Mouse (Mus musculus) testis, adult 2 months (tissue): ENCODE data around the gene Rph3al.

Experiments used
- CTCF ChIP-seq: fragments of 200-500 bp; IDR thresholded peaks from 2 replicates; pipeline ENCODE4 v1.5.1; 2012; ENCODE audit warnings: low read depth, mild to moderate bottlenecking, inconsistent platforms, low read length, moderate library complexity; ENCODE audit not compliant: control insufficient read depth, insufficient read depth, insufficient replicate concordance
- POLR2A ChIP-seq: fragments of 200-500 bp; IDR thresholded peaks from 2 replicates; pipeline ENCODE4 v1.6.1; 2012; ENCODE audit warnings: low read depth, mild to moderate bottlenecking, inconsistent platforms, low read length, moderate library complexity; ENCODE audit not compliant: control insufficient read depth

DNA sequence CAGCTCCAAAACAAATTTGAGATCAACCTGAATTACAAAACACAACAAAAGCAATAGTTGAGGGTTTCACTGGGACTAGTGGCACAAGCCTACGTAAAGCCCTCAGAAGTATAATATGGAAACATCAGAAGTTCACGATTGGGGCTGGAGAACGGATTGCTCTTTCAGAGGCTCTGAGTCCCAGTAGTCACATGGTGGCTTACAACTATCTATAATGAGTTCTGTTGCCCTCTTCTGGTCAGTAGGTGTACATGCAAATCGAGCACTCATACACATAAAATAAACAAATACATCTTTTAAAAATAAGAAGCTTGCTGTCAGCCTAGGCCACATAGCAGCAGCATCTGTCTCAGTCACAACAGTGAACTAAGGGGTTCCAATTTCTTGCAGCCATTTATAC, 45.0 kb upstream of the Rph3al start:
- TF ChIP-seq POLR2A: no peak
- TF ChIP-seq CTCF: no peak
